Mouse (Mus musculus): ENCODE results near the gene Pibf1.

DNA sequence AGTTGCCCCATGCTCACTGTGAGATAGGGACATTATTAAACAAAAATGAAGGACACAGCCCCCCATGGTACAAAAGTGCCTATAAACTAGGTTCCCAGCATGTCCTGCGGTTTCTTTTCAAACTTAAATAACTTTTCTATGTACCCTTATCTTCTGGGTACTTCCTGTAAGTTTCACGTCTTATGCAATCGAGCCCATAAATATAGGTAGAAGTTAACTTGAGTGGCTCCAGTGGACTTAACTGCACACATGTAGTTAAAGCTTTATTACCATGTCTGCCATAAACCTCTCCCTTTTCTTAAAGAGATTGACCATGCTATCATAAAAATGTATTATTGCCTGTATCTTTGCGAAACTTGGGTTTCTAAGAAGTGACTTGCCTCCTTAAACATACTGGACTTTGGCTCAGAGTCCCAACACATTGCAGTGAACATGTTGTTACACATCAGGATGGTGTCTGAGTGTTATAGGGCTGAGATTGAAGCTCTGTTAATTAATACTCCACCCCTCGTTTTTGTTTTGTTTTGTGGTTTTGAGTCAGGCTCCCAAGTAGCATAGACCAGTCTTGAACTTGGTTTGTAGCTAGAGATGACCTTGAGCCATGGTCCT is 181.7 kb downstream of the Pibf1 start:
- TF ChIP-seq POLR2A (IDR thresholded peaks at IDR 0.05; ENCODE audit: low read depth, low read length) (no peak), CTCF (IDR thresholded peaks at IDR 0.05; ENCODE audit: extremely low read depth, insufficient read depth, insufficient read length, insufficient replicate concordance) (no peak)
